Mouse (Mus musculus): ENCODE measurements around the gene Slc12a7.

Slc12a7 gene

GRCm38 (mm10) chr13:73821251-73821650, 88.4 kb downstream of the Slc12a7 start:
- DNase-seq (ENCODE audit: low spot score) = no peak

GRCm38 (mm10) chr13:73822187-73822800, 89.4 kb downstream of the Slc12a7 start:
- DNase-seq (ENCODE audit: low spot score) = peak; percentile 77

GRCm38 (mm10) chr13:73823711-73824110, 90.8 kb downstream of the Slc12a7 start:
- no peak for DNase-seq (ENCODE audit: low spot score)

- DNase-seq (ENCODE audit: low spot score) = no peak
Observed at GRCm38 (mm10) chr13:73827243-73827642, 94.3 kb downstream of the Slc12a7 start.

- peak; percentile 88 for DNase-seq (ENCODE audit: low spot score)
Observed at GRCm38 (mm10) chr13:73831486-73831885, 98.6 kb downstream of the Slc12a7 start.

- DNase-seq (ENCODE audit: low spot score) = no peak
Observed at GRCm38 (mm10) chr13:73833809-73834208, 100.9 kb downstream of the Slc12a7 start.

- DNase-seq (ENCODE audit: low spot score) = no peak
Observed at GRCm38 (mm10) chr13:73835791-73836190, 102.9 kb downstream of the Slc12a7 start.

- no peak for DNase-seq (ENCODE audit: low spot score)
Observed at GRCm38 (mm10) chr13:73836491-73836890, 103.6 kb downstream of the Slc12a7 start.

GRCm38 (mm10) chr13:73837708-73838107, 104.8 kb downstream of the Slc12a7 start:
- DNase-seq (ENCODE audit: low spot score) = no peak

GRCm38 (mm10) chr13:73839137-73839548, 106.2 kb downstream of the Slc12a7 start:
- DNase-seq (ENCODE audit: low spot score) = peak; percentile 24

- DNase-seq (ENCODE audit: low spot score) = no peak
Observed at GRCm38 (mm10) chr13:73839740-73840139, 106.8 kb downstream of the Slc12a7 start.

GRCm38 (mm10) chr13:73842696-73843095, 109.8 kb downstream of the Slc12a7 start:
- no peak for DNase-seq (ENCODE audit: low spot score)

- peak; percentile 44 for DNase-seq (ENCODE audit: low spot score)
Observed at GRCm38 (mm10) chr13:73846589-73847464, 113.9 kb downstream of the Slc12a7 start.

GRCm38 (mm10) chr13:73847465-73847836, 114.6 kb downstream of the Slc12a7 start, which contains the start of gene Nkd2:
Nkd2 (minus strand) TSS chr13:73847631.
- peak; percentile 92 for DNase-seq (ENCODE audit: low spot score)
